Mouse (Mus musculus) liver, embryonic 13.5 days (tissue): Measurements from ENCODE around the gene Cacnb4. TPM values are rescaled to one million over a fixed set of nuclear protein-coding genes. Genes with fewer than 3 reads are reported as not detected.

ENCODE experiments used
- ATAC-seq: fragments of 200-750 bp; cut with Nextera tagmentation; 2 replicates; pipeline ENCODE4 v1.8.0; 2017; ENCODE audit warnings: low read depth, mild to moderate bottlenecking, moderate number of reproducible peaks, moderate library complexity
- DNase-seq: peaks from one replicate; pipeline ENCODE4 v3.0.0; 2022
- H3K27ac ChIP-seq: fragments of 300-500 bp; sonication (generic); 2 replicates; pipeline ENCODE4 v1.5.1; 2015; ENCODE audit warnings: moderate library complexity, mild to moderate bottlenecking, inconsistent platforms
- H3K27me3 ChIP-seq: fragments of 300-500 bp; sonication (generic); 2 replicates; pipeline ENCODE4 v1.6.1; 2015; ENCODE audit warnings: mild to moderate bottlenecking, inconsistent platforms
- H3K36me3 ChIP-seq: fragments of 300-500 bp; sonication (generic); 2 replicates; pipeline ENCODE4 v1.6.1; 2015; ENCODE audit warnings: mild to moderate bottlenecking, inconsistent platforms
- H3K4me1 ChIP-seq: fragments of 300-500 bp; sonication (generic); replicated peaks from 2 replicates; pipeline ENCODE4 v1.6.1; 2015; ENCODE audit warnings: inconsistent platforms
- H3K4me2 ChIP-seq: fragments of 300-500 bp; sonication (generic); 2 replicates; pipeline ENCODE4 v1.6.1; 2015; ENCODE audit warnings: inconsistent platforms, mild to moderate bottlenecking, moderate library complexity
- H3K4me3 ChIP-seq: fragments of 300-500 bp; sonication (generic); replicated peaks from 2 replicates; pipeline ENCODE4 v1.5.1; 2015; ENCODE audit warnings: mild to moderate bottlenecking, inconsistent platforms
- H3K9ac ChIP-seq: fragments of 300-500 bp; sonication (generic); 2 replicates; pipeline ENCODE4 v1.6.1; 2015; ENCODE audit warnings: mild to moderate bottlenecking, inconsistent platforms
- H3K9me3 ChIP-seq: fragments of 300-500 bp; sonication (generic); replicated peaks from 2 replicates; pipeline ENCODE4 v1.6.1; 2016; ENCODE audit warnings: inconsistent platforms
- WGBS: fragments of 180-500 bp; shearing (Covaris S2); methylation state at CpG from one replicate; pipeline ENCODE4 v1.1.7; 2015; ENCODE audit not compliant: insufficient replicate concordance; 5-methylcytosine and 5-hydroxymethylcytosine counted together
- polyA plus RNA-seq: library from polyadenylated mRNA; unstranded; fragments of >200 nt; fragmentation: Nextera tagmentation; extraction: Ambion mirVana; gene quantifications from 2 replicates; pipeline ENCODE4 v1.2.1, GENCODE M21; 2015

The Cacnb4 gene
- polyA plus RNA-seq, 1 experiment from 2014 or later = 0.50 TPM

- Histone ChIP-seq H3K27me3 (no peaks in the 10 kb centered on the region), H3K4me3 (no peak overlapping the region), H3K27ac (peak overlapping the region; percentile 71), H3K9ac (no peak overlapping the region), H3K4me2 (no peak overlapping the region), H3K36me3 (no peaks in the 10 kb centered on the region), H3K9me3 (no peaks in the 10 kb centered on the region), H3K4me1 (peaks cover 27% of the 10 kb centered on the region)
- WGBS = 34% methylated on average over 6 of the region's 6 CpGs
- ATAC-seq (no peak), DNase-seq (no peak)
These were observed 73.2 kb downstream of the Cacnb4 start for GRCm38 (mm10) chr2:52603421-52603820.

GRCm38 (mm10) chr2:52602921-52603320 is 73.7 kb downstream of the Cacnb4 start:
- no peak overlapping the region for H3K9ac ChIP-seq
- H3K4me1 ChIP-seq = peaks cover 30% of the 10 kb centered on the region
- H3K27me3 ChIP-seq = no peaks in the 10 kb centered on the region
- DNase-seq = no peak
- H3K36me3 ChIP-seq = no peaks in the 10 kb centered on the region
- H3K4me3 ChIP-seq = no peak overlapping the region
- no peak overlapping the region for H3K4me2 ChIP-seq
- no peaks in the 10 kb centered on the region for H3K9me3 ChIP-seq
- H3K27ac ChIP-seq = peak overlapping the region; percentile 71
- ATAC-seq = no peak
- WGBS = 69% methylated on average over 8 of the region's 8 CpGs

- no peaks in the 10 kb centered on the region for H3K9me3 ChIP-seq
- no peaks in the 10 kb centered on the region for H3K36me3 ChIP-seq
- WGBS = 37% methylated on average over 2 of the region's 2 CpGs
- no peaks in the 10 kb centered on the region for H3K27me3 ChIP-seq
- DNase-seq (no peak), ATAC-seq (0 out of 2 replicates have a peak, but pooled peaks have one; percentile 57)
- peak overlapping the region; percentile 71 for H3K27ac ChIP-seq
- H3K4me1 ChIP-seq = peaks cover 31% of the 10 kb centered on the region
- no peak overlapping the region for H3K4me3 ChIP-seq
- H3K9ac ChIP-seq = no peak overlapping the region
- no peak overlapping the region for H3K4me2 ChIP-seq
These were observed 74.4 kb downstream of the Cacnb4 start for GRCm38 (mm10) chr2:52602228-52602627.

GRCm38 (mm10) chr2:52597511-52597910 is 79.1 kb downstream of the Cacnb4 start:
- Histone ChIP-seq H3K4me1 (peaks cover 18% of the 10 kb centered on the region), H3K27me3 (no peaks in the 10 kb centered on the region), H3K9me3 (no peaks in the 10 kb centered on the region), H3K4me3 (no peak overlapping the region), H3K36me3 (no peaks in the 10 kb centered on the region), H3K4me2 (no peak overlapping the region), H3K9ac (no peak overlapping the region), H3K27ac (no peak overlapping the region)
- ATAC-seq (no peak), DNase-seq (no peak)

- ATAC-seq (no peak), DNase-seq (no peak)
- Histone ChIP-seq H3K4me1 (peaks cover 41% of the 10 kb centered on the region), H3K4me2 (no peak overlapping the region), H3K9me3 (no peaks in the 10 kb centered on the region), H3K27ac (no peak overlapping the region), H3K9ac (no peak overlapping the region), H3K36me3 (no peaks in the 10 kb centered on the region), H3K27me3 (no peaks in the 10 kb centered on the region), H3K4me3 (no peak overlapping the region)
- 73% methylated on average over 8 of the region's 8 CpGs for WGBS
These were observed 82.8 kb downstream of the Cacnb4 start for GRCm38 (mm10) chr2:52593814-52594213.

GRCm38 (mm10) chr2:52593260-52593659 is 83.4 kb downstream of the Cacnb4 start:
- no peaks in the 10 kb centered on the region for H3K36me3 ChIP-seq
- ATAC-seq = no peak
- WGBS = 70% methylated on average over 5 of the region's 5 CpGs
- no peak overlapping the region for H3K4me3 ChIP-seq
- H3K9me3 ChIP-seq = no peaks in the 10 kb centered on the region
- H3K9ac ChIP-seq = no peak overlapping the region
- H3K4me1 ChIP-seq = peaks cover 41% of the 10 kb centered on the region
- no peak for DNase-seq
- H3K4me2 ChIP-seq = no peak overlapping the region
- H3K27me3 ChIP-seq = no peaks in the 10 kb centered on the region
- no peak overlapping the region for H3K27ac ChIP-seq

GRCm38 (mm10) chr2:52590970-52591347 is 85.7 kb downstream of the Cacnb4 start:
- no peaks in the 10 kb centered on the region for H3K27me3 ChIP-seq
- 2% methylated on average over 5 of the region's 5 CpGs for WGBS
- DNase-seq = peak; percentile 56
- H3K9ac ChIP-seq = no peak overlapping the region
- peak overlapping the region; percentile 58; the same call in 1 of the 2 replicates for H3K27ac ChIP-seq
- H3K4me1 ChIP-seq = peaks cover 57% of the 10 kb centered on the region
- H3K9me3 ChIP-seq = no peaks in the 10 kb centered on the region
- no peaks in the 10 kb centered on the region for H3K36me3 ChIP-seq
- peak; percentile 80 for ATAC-seq
- H3K4me2 ChIP-seq = peak overlapping the region; percentile 6; the same call in 1 of the 2 replicates
- no peak overlapping the region for H3K4me3 ChIP-seq

- no peaks in the 10 kb centered on the region for H3K9me3 ChIP-seq
- peak overlapping the region; percentile 6; the same call in 1 of the 2 replicates for H3K4me2 ChIP-seq
- no peak for DNase-seq
- H3K27me3 ChIP-seq = no peaks in the 10 kb centered on the region
- H3K27ac ChIP-seq = peak overlapping the region; percentile 58; the same call in 1 of the 2 replicates
- 0 out of 2 replicates have a peak overlapping the region, but pooled peaks have one; percentile 22 for H3K9ac ChIP-seq
- WGBS = 66% methylated on average over 7 of the region's 7 CpGs
- ATAC-seq = no peak
- H3K36me3 ChIP-seq = no peaks in the 10 kb centered on the region
- H3K4me3 ChIP-seq = no peak overlapping the region
- peaks cover 62% of the 10 kb centered on the region for H3K4me1 ChIP-seq
These were observed 86.2 kb downstream of the Cacnb4 start for GRCm38 (mm10) chr2:52590340-52590969.

GRCm38 (mm10) chr2:52589514-52589913 is 87.1 kb downstream of the Cacnb4 start:
- H3K9ac ChIP-seq = no peak overlapping the region
- WGBS = 44% methylated on average over 4 of the region's 4 CpGs
- H3K4me2 ChIP-seq = no peak overlapping the region
- H3K4me3 ChIP-seq = no peak overlapping the region
- no peaks in the 10 kb centered on the region for H3K36me3 ChIP-seq
- H3K9me3 ChIP-seq = no peaks in the 10 kb centered on the region
- H3K27ac ChIP-seq = peak overlapping the region; percentile 58
- H3K27me3 ChIP-seq = no peaks in the 10 kb centered on the region
- H3K4me1 ChIP-seq = peaks cover 69% of the 10 kb centered on the region
- ATAC-seq = peak; percentile 61
- DNase-seq = peak; percentile 38

GRCm38 (mm10) chr2:52585384-52585783 is 91.2 kb downstream of the Cacnb4 start:
- no peaks in the 10 kb centered on the region for H3K36me3 ChIP-seq
- H3K27me3 ChIP-seq = 0 out of 2 replicates have a peak, but pooled peaks cover 3% of the 10 kb centered on the region
- H3K4me1 ChIP-seq = peaks cover 57% of the 10 kb centered on the region
- H3K9ac ChIP-seq = no peak overlapping the region
- ATAC-seq (peak; percentile 68), DNase-seq (no peak)
- H3K4me3 ChIP-seq = no peak overlapping the region
- H3K4me2 ChIP-seq = no peak overlapping the region
- H3K27ac ChIP-seq = no peak overlapping the region
- H3K9me3 ChIP-seq = no peaks in the 10 kb centered on the region
- WGBS = 27% methylated on average over 4 of the region's 4 CpGs

GRCm38 (mm10) chr2:52581132-52581781 is 95.4 kb downstream of the Cacnb4 start:
- no peak overlapping the region for H3K9ac ChIP-seq
- no peak overlapping the region for H3K4me3 ChIP-seq
- H3K4me1 ChIP-seq = peaks cover 15% of the 10 kb centered on the region
- WGBS = 84% methylated on average over 11 of the region's 11 CpGs
- no peak for DNase-seq
- ATAC-seq = no peak
- H3K36me3 ChIP-seq = no peaks in the 10 kb centered on the region
- H3K4me2 ChIP-seq = no peak overlapping the region
- no peak overlapping the region for H3K27ac ChIP-seq
- H3K9me3 ChIP-seq = no peaks in the 10 kb centered on the region
- 0 out of 2 replicates have a peak, but pooled peaks cover 3% of the 10 kb centered on the region for H3K27me3 ChIP-seq

- ATAC-seq (no peak), DNase-seq (no peak)
- Histone ChIP-seq H3K4me2 (no peak overlapping the region), H3K36me3 (no peaks in the 10 kb centered on the region), H3K4me1 (peaks cover 15% of the 10 kb centered on the region), H3K27ac (no peak overlapping the region), H3K9ac (no peak overlapping the region), H3K9me3 (no peaks in the 10 kb centered on the region), H3K4me3 (no peak overlapping the region), H3K27me3 (0 out of 2 replicates have a peak, but pooled peaks cover 3% of the 10 kb centered on the region)
- 60% methylated on average over 5 of the region's 5 CpGs for WGBS
These were observed 95.9 kb downstream of the Cacnb4 start for GRCm38 (mm10) chr2:52580697-52581096.
